Mouse (Mus musculus) left cerebral cortex, postnatal 36 days (tissue): ENCODE measurements at regions not wholly inside any gene's neighbourhood (a gene's known extent, or its start where the extent isn't known, plus 50 kb on each side); places are given as distances from the start of the nearest gene placed in this dataset.

ENCODE experiments used
- DNase-seq, 2 experiments: peaks; one replicate each; pipeline ENCODE4 v3.0.0; 2021 to 2022; ENCODE audit warnings: low spot score in 2 of 2, mixed read lengths in 1 of 2
- intact Hi-C: fragments of 180-260 bp; cut with DNase I; formaldehyde crosslinking; loops from one replicate; pipeline ENCODE4 v1.15.1; 2025

DNA sequence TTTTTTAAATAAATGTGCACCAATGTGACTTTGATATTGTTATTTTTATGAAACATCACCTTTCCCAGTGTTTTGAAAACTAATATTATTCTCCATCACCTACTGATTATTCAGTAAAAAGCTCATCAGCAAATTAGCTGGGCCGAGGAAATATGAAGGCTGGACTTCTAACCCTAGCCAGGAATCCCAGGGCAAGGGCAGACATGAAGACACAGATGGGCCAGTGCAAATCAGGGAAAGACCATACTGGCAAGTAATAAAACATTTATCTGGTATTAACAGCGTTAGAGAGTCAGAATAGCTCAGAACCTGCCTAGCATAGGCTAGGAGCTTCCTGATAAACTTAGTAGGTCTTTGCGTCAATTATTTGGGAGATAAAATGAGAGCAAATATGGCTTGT, 590.3 kb upstream of the Cenpq start:
- no peak for DNase-seq
- intact Hi-C loops: no loop called here

DNA sequence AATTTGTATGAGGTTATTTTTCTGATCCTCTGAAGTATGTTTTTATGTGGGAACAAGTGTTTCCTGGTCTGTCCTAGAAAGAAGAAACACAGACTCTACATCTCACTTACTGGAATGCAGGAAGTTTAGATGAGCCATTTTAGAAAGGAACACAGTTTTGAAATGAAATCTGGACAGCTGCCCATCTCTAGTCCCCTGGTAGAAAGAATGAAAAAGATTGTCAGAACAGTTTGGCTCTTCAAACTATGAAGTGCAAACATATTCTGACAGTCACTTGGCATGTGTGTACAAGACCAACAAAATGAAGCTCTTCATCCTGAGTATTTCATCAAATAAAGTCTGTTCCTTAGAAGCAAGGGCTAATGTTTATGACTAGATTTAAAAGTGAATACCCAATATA, 577.2 kb upstream of the Cenpq start:
- intact Hi-C loops: no loop called here
- no peak for DNase-seq

DNA sequence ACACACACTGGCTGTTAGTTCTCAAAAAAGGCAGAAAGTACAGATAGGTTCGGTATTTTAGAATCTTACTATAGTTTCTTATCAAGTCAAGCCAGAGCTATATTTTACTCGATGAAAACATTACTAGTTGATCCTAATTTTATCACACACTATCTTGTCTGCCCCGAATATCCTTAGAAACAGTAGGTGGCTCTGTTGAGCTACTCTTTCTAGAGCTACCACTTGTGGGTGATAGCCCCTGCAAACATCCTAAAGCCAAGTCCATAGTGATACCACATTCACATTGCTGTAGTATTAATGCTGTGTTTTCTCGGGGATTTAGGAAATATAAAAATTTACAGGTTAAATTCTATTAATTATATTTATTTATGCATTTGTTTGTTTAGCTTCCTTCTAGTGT, 570.2 kb upstream of the Cenpq start:
- intact Hi-C loops: loop anchor here (10.0 kb wide), 1 partner anchor 1100 kb away; no protein-coding TSS in a partner anchor
- no peak for DNase-seq
